In the genomic region with DNA sequence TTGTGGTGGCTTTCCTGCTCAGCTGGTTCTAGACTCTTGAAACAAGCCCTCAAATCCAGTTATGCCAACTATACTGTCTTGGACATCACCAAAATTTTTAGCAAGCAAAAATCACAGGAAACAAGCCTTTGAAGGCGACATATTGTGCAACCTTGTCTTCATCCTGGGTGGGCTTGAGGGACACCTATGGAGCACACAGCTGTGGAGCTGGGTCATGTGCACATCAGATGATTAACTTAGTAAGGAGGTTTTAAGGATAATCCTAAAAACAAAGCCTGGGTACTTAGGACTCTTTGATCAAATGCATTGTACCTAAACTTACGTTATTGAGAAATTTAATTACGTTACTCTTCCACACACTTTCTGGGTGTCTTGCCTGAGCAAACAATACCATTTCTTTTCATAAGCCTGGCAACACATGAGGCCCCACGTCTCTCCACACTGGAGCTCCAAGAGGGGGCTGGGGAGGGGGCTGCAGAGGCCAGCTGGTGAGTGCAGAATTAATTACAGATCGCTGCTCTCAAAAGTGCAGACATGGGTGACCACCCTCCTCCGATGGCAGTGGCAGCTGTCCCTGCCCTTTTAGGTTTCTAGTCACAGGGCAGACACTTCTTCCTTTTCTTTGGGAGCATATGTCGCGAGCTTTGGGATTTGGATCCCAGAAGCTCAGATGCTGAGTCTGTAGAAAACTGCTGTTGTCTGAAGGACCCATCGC, we compare ENCODE assay signal across 13 mouse cellular contexts. TPM values are rescaled to one million over a fixed set of nuclear protein-coding genes. Genes with fewer than 3 reads are reported as not detected.
DNase-seq lines count a peak whose midpoint lies in the region; ATAC-seq and TF ChIP-seq lines count a peak whose summit lies in the region.
"Had no signal": no experiment of that assay in that cellular context is flagged by ENCODE, and none has a peak within 500 bp of the region (broad histone marks: within the 10 kb centered on the region; RNA-seq: fewer than 3 reads in every experiment).

No protein-coding gene starts in this region.

- no peak for DNase-seq in lung, embryonic 14.5 days
- DNase-seq in lung, postnatal 36 days = no peak
- DNase-seq in forebrain, embryonic 14.5 days (ENCODE audit: low spot score) = peak; percentile 41
- DNase-seq in midbrain, embryonic 11.5 days (ENCODE audit: low spot score, missing footprints) = peak; percentile 90
- DNase-seq in urinary bladder, postnatal 10 days (ENCODE audit: low spot score) = no peak
- DNase-seq in lung, postnatal 4 days = no peak
- no peak for DNase-seq in heart, postnatal 25 days (ENCODE audit: low spot score)
- DNase-seq: gastrocnemius, postnatal 14 days; kidney, adult 18-20 months; thymus, postnatal 14 days had no signal

- no peak overlapping the region for H3K4me3 ChIP-seq in lung, embryonic 14.5 days (ENCODE audit: low read depth, low read length)
- no peak overlapping the region for H3K4me3 ChIP-seq in forebrain, embryonic 14.5 days (ENCODE audit: low read depth, low read length)
- no peak overlapping the region for H3K4me3 ChIP-seq in midbrain, embryonic 11.5 days (ENCODE audit: low read depth, low read length)
- no peak overlapping the region for H3K4me3 ChIP-seq in stomach, embryonic 15.5 days (replicated peaks)
- H3K4me3 ChIP-seq: heart, embryonic 15.5 days; layer of hippocampus, adult 2 months had no signal

- TF ChIP-seq CTCF in lung, embryonic 14.5 days (IDR thresholded peaks at IDR 0.05; ENCODE audit: low read depth) = no peak

- no peaks in the 10 kb centered on the region for H3K27me3 ChIP-seq in lung, embryonic 14.5 days (ENCODE audit: insufficient read depth, low read length)
- H3K27me3 ChIP-seq in forebrain, embryonic 14.5 days (replicated peaks; ENCODE audit: control insufficient read depth, insufficient read depth, low read length) = no peaks in the 10 kb centered on the region
- H3K27me3 ChIP-seq in midbrain, embryonic 11.5 days (ENCODE audit: control insufficient read depth, insufficient read depth, low read length) = no peaks in the 10 kb centered on the region
- no peaks in the 10 kb centered on the region for H3K27me3 ChIP-seq in stomach, embryonic 15.5 days (replicated peaks)
- H3K27me3 ChIP-seq: heart, embryonic 15.5 days had no signal

- no peaks in the 10 kb centered on the region for H3K9me3 ChIP-seq in lung, embryonic 14.5 days (ENCODE audit: low read depth, low read length)
- no peaks in the 10 kb centered on the region for H3K9me3 ChIP-seq in forebrain, embryonic 14.5 days (replicated peaks; ENCODE audit: control insufficient read depth, low read length)
- no peaks in the 10 kb centered on the region for H3K9me3 ChIP-seq in midbrain, embryonic 11.5 days (ENCODE audit: control insufficient read depth, low read length)
- H3K9me3 ChIP-seq in stomach, embryonic 15.5 days = no peaks in the 10 kb centered on the region
- H3K9me3 ChIP-seq: heart, embryonic 15.5 days had no signal

- intact Hi-C loops in heart, postnatal 25 days (cut with DNase I) = no loop called here

- WGBS in lung, embryonic 14.5 days = 56% methylated on average over 9 of the region's 9 CpGs
- 28% methylated on average over 9 of the region's 9 CpGs for WGBS in forebrain, embryonic 14.5 days
- WGBS in midbrain, embryonic 11.5 days = 25% methylated on average over 9 of the region's 9 CpGs
- 52% methylated on average over 9 of the region's 9 CpGs for WGBS in stomach, embryonic 15.5 days

- H3K36me3 ChIP-seq in lung, embryonic 14.5 days (ENCODE audit: insufficient read depth) = no peaks in the 10 kb centered on the region
- no peaks in the 10 kb centered on the region for H3K36me3 ChIP-seq in forebrain, embryonic 14.5 days (ENCODE audit: control insufficient read depth, insufficient read depth, low read length)
- no peaks in the 10 kb centered on the region for H3K36me3 ChIP-seq in midbrain, embryonic 11.5 days (ENCODE audit: control insufficient read depth, insufficient read depth, low read length)
- no peaks in the 10 kb centered on the region for H3K36me3 ChIP-seq in stomach, embryonic 15.5 days
- H3K36me3 ChIP-seq: heart, embryonic 15.5 days had no signal

- no peak overlapping the region for H3K9ac ChIP-seq in lung, embryonic 14.5 days
- no peak overlapping the region for H3K9ac ChIP-seq in forebrain, embryonic 14.5 days (ENCODE audit: low read length)
- H3K9ac ChIP-seq in midbrain, embryonic 11.5 days (ENCODE audit: low read length) = no peak overlapping the region
- H3K9ac ChIP-seq in stomach, embryonic 15.5 days = no peak overlapping the region
- H3K9ac ChIP-seq: heart, embryonic 15.5 days had no signal

- no peak overlapping the region for H3K4me2 ChIP-seq in lung, embryonic 14.5 days
- no peak overlapping the region for H3K4me2 ChIP-seq in forebrain, embryonic 14.5 days (ENCODE audit: low read length)
- no peak overlapping the region for H3K4me2 ChIP-seq in midbrain, embryonic 11.5 days
- no peak overlapping the region for H3K4me2 ChIP-seq in stomach, embryonic 15.5 days
- H3K4me2 ChIP-seq: heart, embryonic 15.5 days had no signal

- no peaks in the 10 kb centered on the region for H3K4me1 ChIP-seq in lung, embryonic 14.5 days (ENCODE audit: insufficient read depth)
- peaks cover 10% of the 10 kb centered on the region for H3K4me1 ChIP-seq in forebrain, embryonic 14.5 days (ENCODE audit: control insufficient read depth, insufficient read depth, low read length)
- H3K4me1 ChIP-seq in midbrain, embryonic 11.5 days (ENCODE audit: control insufficient read depth, insufficient read depth, low read length) = peaks cover 23% of the 10 kb centered on the region
- 0 out of 2 replicates have a peak, but pooled peaks cover 3% of the 10 kb centered on the region for H3K4me1 ChIP-seq in stomach, embryonic 15.5 days
- H3K4me1 ChIP-seq: heart, embryonic 15.5 days had no signal

- ATAC-seq in lung, embryonic 14.5 days (ENCODE audit: insufficient read depth) = no peak
- peak; percentile 54; the same call in 1 of the 2 replicates for ATAC-seq in forebrain, embryonic 14.5 days
- peak; percentile 92 for ATAC-seq in midbrain, embryonic 11.5 days (ENCODE audit: low FRiP score)
- ATAC-seq in stomach, embryonic 15.5 days (ENCODE audit: insufficient read depth, low FRiP score, low read depth) = no peak

- H3K27ac ChIP-seq in lung, embryonic 14.5 days (ENCODE audit: low read depth) = peak overlapping the region; percentile 12; the same call in 1 of the 2 replicates
- no peak overlapping the region for H3K27ac ChIP-seq in forebrain, embryonic 14.5 days (ENCODE audit: low read depth, low read length)
- peak overlapping the region; percentile 63 for H3K27ac ChIP-seq in midbrain, embryonic 11.5 days (ENCODE audit: low read depth, low read length)
- H3K27ac ChIP-seq in stomach, embryonic 15.5 days = peak overlapping the region; percentile 21; the same call in 1 of the 2 replicates
- H3K27ac ChIP-seq: heart, embryonic 15.5 days; layer of hippocampus, adult 2 months had no signal

RNA-seq across cellular contexts. Expression of a gene that starts 19.5 kb away (rescaled TPM):
- 0.70 and 1.2 TPM in 2 replicates for polyA plus RNA-seq in lung, embryonic 14.5 days (2014; fragmentation: Nextera tagmentation; extraction: Ambion mirVana)
- polyA plus RNA-seq in forebrain, embryonic 14.5 days (2014; fragmentation: Nextera tagmentation; extraction: Ambion mirVana) = 2.0 and 5.4 TPM in 2 replicates
- polyA plus RNA-seq in midbrain, embryonic 11.5 days (2014; fragmentation: Nextera tagmentation; extraction: Ambion mirVana) = 2.7 and 3.0 TPM in 2 replicates
- polyA plus RNA-seq in stomach, embryonic 15.5 days (2015; fragmentation: Nextera tagmentation; extraction: Ambion mirVana) = 2.3 TPM in 2 replicates
- 1 to 10 TPM; 7.4 to 9.1 TPM for total RNA-seq in heart, postnatal 25 days (2021)

Comparison
In these comparisons a context has a peak if more than half of its experiments do, and no peak if none do; other contexts are left out.
1. ATAC-seq: peak in forebrain, embryonic 14.5 days (single experiment) and midbrain, embryonic 11.5 days (single experiment); none in lung, embryonic 14.5 days (single experiment) and stomach, embryonic 15.5 days (single experiment).
2. DNase-seq: peak in forebrain, embryonic 14.5 days (single experiment) and midbrain, embryonic 11.5 days (single experiment); none in lung, embryonic 14.5 days (single experiment), lung, postnatal 36 days (single experiment), urinary bladder, postnatal 10 days (single experiment), lung, postnatal 4 days (0 of 2) and heart, postnatal 25 days (single experiment).